Mouse (Mus musculus): ENCODE data around the gene Gatc.
"Not testable (repeated sequence)": the region's sequence is repeated elsewhere in the genome, so short reads cannot be mapped to it uniquely, and the experiment has no call there.

Gatc gene

GRCm38 (mm10) chr5:115327610-115328548 lies 13.1 kb downstream of the Gatc start:
- peak; percentile 26 to 28 for DNase-seq

GRCm38 (mm10) chr5:115326875-115327609 lies 13.9 kb downstream of the Gatc start, which contains the start of gene Srsf9:
Gene Srsf9, plus strand, starts transcription at chr5:115327177.
- DNase-seq = peak; percentile 95 to 96

GRCm38 (mm10) chr5:115326256-115326831 lies 14.6 kb downstream of the Gatc start:
- DNase-seq = peak in 1 of 2 experiments; percentile 12

GRCm38 (mm10) chr5:115319004-115319940 lies 21.7 kb downstream of the Gatc start:
- peak; percentile 79 to 87 for DNase-seq

GRCm38 (mm10) chr5:115317645-115318328 lies 23.2 kb downstream of the Gatc start:
- no peak for DNase-seq

GRCm38 (mm10) chr5:115316968-115317644 lies 23.9 kb downstream of the Gatc start:
- no peak for DNase-seq

GRCm38 (mm10) chr5:115313668-115313943 lies 27.4 kb downstream of the Gatc start:
- no peak for DNase-seq

- no peak for DNase-seq
Observed at GRCm38 (mm10) chr5:115312816-115313667, 27.9 kb downstream of the Gatc start.

GRCm38 (mm10) chr5:115312354-115312753 lies 28.6 kb downstream of the Gatc start:
- no peak for DNase-seq

GRCm38 (mm10) chr5:115302190-115302589 lies 38.8 kb downstream of the Gatc start:
- DNase-seq = not testable (repeated sequence)

GRCm38 (mm10) chr5:115301615-115302014 lies 39.4 kb downstream of the Gatc start:
- DNase-seq = no peak

GRCm38 (mm10) chr5:115300792-115301614 lies 40.0 kb downstream of the Gatc start, which contains the start of gene Dynll1:
Gene Dynll1, minus strand, starts transcription at chr5:115300999.
- peak; percentile 99 for DNase-seq

GRCm38 (mm10) chr5:115300035-115300744 lies 40.8 kb downstream of the Gatc start:
- DNase-seq = peak; percentile 62 to 75

GRCm38 (mm10) chr5:115296347-115296746 lies 44.6 kb downstream of the Gatc start:
- DNase-seq = no peak

- DNase-seq = no peak
Observed at GRCm38 (mm10) chr5:115294173-115294572, 46.8 kb downstream of the Gatc start.

- no peak for DNase-seq
Observed at GRCm38 (mm10) chr5:115284735-115285134, 56.2 kb downstream of the Gatc start.
